Mouse (Mus musculus): ENCODE measurements around the gene Ifna13.

DNA sequence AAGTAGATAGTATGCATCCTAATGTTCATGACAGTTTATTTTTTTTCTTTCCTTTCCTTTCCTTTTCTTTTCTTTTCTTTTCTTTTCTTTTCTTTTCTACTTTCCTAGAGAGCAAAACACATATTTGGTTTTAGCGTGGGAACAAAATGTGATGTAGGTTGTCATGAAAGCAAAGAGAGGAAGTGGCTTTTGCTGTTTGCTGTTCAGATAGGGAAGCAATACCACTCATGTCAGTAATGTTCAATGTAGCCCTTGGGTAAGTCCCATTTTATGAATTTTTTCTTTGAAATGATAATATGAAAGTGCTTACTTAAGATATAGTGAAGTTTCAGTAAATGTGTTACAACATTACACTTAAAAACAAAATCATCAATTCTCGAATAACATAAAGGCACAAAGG, 49.1 kb upstream of the Ifna13 start:
- no peak for TF ChIP-seq CHD2 (IDR thresholded peaks at IDR 0.05; ENCODE audit: low read depth, low read length)
- no peak for TF ChIP-seq ZC3H11A (IDR thresholded peaks at IDR 0.05; ENCODE audit: borderline replicate concordance, low read depth, low read length)
- no peak for TF ChIP-seq MAFK (IDR thresholded peaks at IDR 0.05; ENCODE audit: insufficient read depth, low read depth, low read length)
- TF ChIP-seq HCFC1 (IDR thresholded peaks at IDR 0.05; ENCODE audit: borderline replicate concordance, insufficient read depth, low read length), result no peak
- no peak for TF ChIP-seq ZNF384 (IDR thresholded peaks at IDR 0.05; ENCODE audit: low read depth, low read length)

All from ES-E14 (cell line).